Mouse (Mus musculus) fat pad, adult 2 months (tissue): Measurements from ENCODE around the gene Slc25a54.
A peak's percentile ranks its signal among the peaks of the same experiment; 100 is the strongest.

Source experiments
- DNase-seq: peaks from one replicate; pipeline ENCODE4 v3.0.0-alpha.2; 2011; ENCODE audit warnings: low read depth, low spot score; ENCODE audit errors: extremely low read depth

Gene Slc25a54

GRCm38 (mm10) chr3:109080169-109080568 lies at the start of gene Slc25a54:
Slc25a54 (plus strand) TSS chr3:109080469.
- DNase-seq, result no peak

- no peak for DNase-seq
Observed at GRCm38 (mm10) chr3:109030817-109031216, 49.5 kb upstream of the Slc25a54 start.

GRCm38 (mm10) chr3:109031626-109032025 lies 48.6 kb upstream of the Slc25a54 start:
- DNase-seq, result no peak

- DNase-seq, result no peak
Observed at GRCm38 (mm10) chr3:109032306-109032705, 48.0 kb upstream of the Slc25a54 start.

GRCm38 (mm10) chr3:109034411-109034810 lies 45.9 kb upstream of the Slc25a54 start:
- DNase-seq, result peak; percentile 83

GRCm38 (mm10) chr3:109040908-109041307 lies 39.4 kb upstream of the Slc25a54 start:
- peak; percentile 92 for DNase-seq

GRCm38 (mm10) chr3:109043395-109043794 lies 36.9 kb upstream of the Slc25a54 start:
- no peak for DNase-seq

- no peak for DNase-seq
Observed at GRCm38 (mm10) chr3:109046428-109046827, 33.8 kb upstream of the Slc25a54 start.

GRCm38 (mm10) chr3:109047707-109048283 lies 32.5 kb upstream of the Slc25a54 start:
- no peak for DNase-seq

- no peak for DNase-seq
Observed at GRCm38 (mm10) chr3:109051056-109051945, 29.0 kb upstream of the Slc25a54 start.

GRCm38 (mm10) chr3:109051946-109052331 lies 28.3 kb upstream of the Slc25a54 start:
- no peak for DNase-seq

- no peak for DNase-seq
Observed at GRCm38 (mm10) chr3:109059903-109060302, 20.4 kb upstream of the Slc25a54 start.

- no peak for DNase-seq
Observed at GRCm38 (mm10) chr3:109062391-109062790, 17.9 kb upstream of the Slc25a54 start.

- DNase-seq, result no peak
Observed at GRCm38 (mm10) chr3:109062989-109063388, 17.3 kb upstream of the Slc25a54 start.

- no peak for DNase-seq
Observed at GRCm38 (mm10) chr3:109084418-109084817, 4.1 kb downstream of the Slc25a54 start.

GRCm38 (mm10) chr3:109088460-109088859 lies 8.2 kb downstream of the Slc25a54 start:
- no peak for DNase-seq

GRCm38 (mm10) chr3:109104702-109105101 lies 24.4 kb downstream of the Slc25a54 start:
- no peak for DNase-seq

- DNase-seq, result no peak
Observed at GRCm38 (mm10) chr3:109117136-109117535, 36.9 kb downstream of the Slc25a54 start.

- DNase-seq, result no peak
Observed at GRCm38 (mm10) chr3:109119562-109119961, 39.3 kb downstream of the Slc25a54 start.

- DNase-seq, result no peak
Observed at GRCm38 (mm10) chr3:109119973-109120372, 39.7 kb downstream of the Slc25a54 start.

GRCm38 (mm10) chr3:109122641-109123530 lies 42.6 kb downstream of the Slc25a54 start, which contains the start of gene Slc25a24:
Slc25a24 (plus strand) TSS chr3:109123149.
- DNase-seq, result no peak
